Mouse (Mus musculus): Measurements from ENCODE around the gene Suclg1. TPM values are rescaled to one million over a fixed set of nuclear protein-coding genes. Genes with fewer than 3 reads are reported as not detected.

Gene Suclg1
- total RNA-seq, 2 experiments from 2014 or later: 325 to 363 TPM

DNA sequence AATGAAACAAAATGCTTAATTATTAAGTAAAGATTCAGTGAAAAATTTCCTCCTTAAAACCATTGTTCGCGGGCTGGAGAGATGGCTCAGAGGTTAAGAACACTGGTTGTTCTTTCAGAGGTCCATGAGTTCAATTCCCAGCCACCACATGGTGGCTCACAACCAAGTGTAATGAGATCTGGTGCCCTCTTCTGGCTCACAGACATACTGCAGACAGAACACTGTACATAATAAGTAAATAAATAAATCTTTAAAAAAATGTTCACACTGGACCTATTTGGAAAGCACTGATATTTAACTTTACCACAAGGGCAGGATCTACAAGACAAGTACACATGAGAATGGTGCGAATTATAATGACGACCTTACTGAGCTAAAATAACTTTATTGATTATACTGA lies 730 bp upstream of the Suclg1 start:
- intact Hi-C loops (cut with DNase I): no loop called here

GRCm38 (mm10) chr6:73249049-73249422 lies 854 bp downstream of the Suclg1 start:
- intact Hi-C loops (cut with DNase I): no loop called here
- DNase-seq: no peak

More for the DNA sequence above, 730 bp upstream of the Suclg1 start:
- no peak for DNase-seq

- DNase-seq: no peak
- intact Hi-C loops (cut with DNase I): no loop called here
Measured at GRCm38 (mm10) chr6:73249851-73250250, 1.7 kb downstream of the Suclg1 start.

DNA sequence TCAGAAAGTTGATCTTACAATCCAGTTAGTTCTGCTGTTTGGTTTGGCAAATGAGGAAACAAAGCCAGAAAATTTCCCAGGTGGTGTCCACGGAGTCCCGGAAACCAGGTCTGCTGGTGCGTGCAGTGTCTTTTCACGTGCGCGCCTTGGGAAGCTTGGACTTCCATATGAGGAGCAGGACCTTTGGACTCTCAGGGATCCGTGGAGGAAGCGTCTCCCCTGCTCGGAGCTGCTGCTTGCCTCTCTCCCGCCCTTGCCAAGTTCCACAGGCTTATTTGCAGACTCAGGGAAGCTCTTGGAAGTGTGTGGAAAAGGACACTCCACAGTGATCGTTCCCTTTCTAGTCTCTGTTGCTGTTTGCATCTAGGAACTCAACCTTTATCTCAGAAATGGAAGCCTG lies 3.2 kb downstream of the Suclg1 start:
- no peak for DNase-seq
- intact Hi-C loops (cut with DNase I): no loop called here

GRCm38 (mm10) chr6:73252396-73252795 lies 4.2 kb downstream of the Suclg1 start:
- intact Hi-C loops (cut with DNase I): no loop called here
- no peak for DNase-seq

- DNase-seq: no peak
- intact Hi-C loops (cut with DNase I): no loop called here
Measured at GRCm38 (mm10) chr6:73253006-73253405, 4.8 kb downstream of the Suclg1 start.

GRCm38 (mm10) chr6:73253584-73253983 lies 5.4 kb downstream of the Suclg1 start:
- DNase-seq: no peak
- intact Hi-C loops (cut with DNase I): no loop called here

DNA sequence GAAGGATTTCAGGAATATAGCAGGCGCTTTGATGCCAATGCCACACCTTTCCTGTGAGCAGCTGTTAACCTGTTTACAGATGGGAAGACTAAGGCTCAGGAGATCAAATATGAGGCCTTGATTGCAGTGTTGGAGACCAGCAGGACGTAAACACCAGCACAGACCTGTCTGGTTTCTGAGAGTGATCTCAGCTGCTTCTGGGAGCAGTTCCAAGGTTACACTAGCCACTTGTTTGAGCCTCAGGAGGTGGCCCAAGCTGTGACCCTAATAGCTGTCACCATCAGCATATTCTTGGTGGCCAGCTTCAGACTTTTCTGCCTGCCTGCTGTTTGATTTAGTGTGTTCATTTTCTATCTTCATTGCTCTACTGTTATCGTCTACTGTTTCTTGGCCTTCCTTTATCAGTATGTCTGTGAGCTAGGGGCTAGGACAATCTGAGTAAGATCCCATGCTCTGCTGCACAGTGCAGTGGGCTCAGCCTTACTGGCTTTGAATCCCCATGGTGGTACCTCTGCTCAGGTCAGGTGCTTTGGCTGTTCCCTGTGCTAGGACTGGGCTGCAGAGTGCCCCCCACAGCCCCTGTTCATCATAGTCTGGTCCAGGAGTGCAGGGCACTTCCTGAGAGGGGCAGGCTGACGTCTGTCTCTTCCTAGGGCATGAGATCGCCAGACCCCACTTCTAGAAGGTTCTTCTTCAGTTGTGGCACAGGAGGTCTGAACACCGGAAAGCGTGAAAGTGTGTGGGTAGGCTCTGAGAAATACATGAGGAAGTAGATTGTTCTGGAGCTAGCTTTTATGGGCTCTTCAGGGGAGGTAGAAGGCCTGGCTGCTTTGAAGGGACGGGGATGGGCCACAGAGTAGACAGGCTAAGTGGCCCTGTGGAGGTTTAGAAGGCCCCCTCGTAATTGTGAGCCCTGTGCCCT lies 6.4 kb downstream of the Suclg1 start:
- intact Hi-C loops (cut with DNase I): no loop called here
- no peak for DNase-seq

- DNase-seq: no peak
Measured at GRCm38 (mm10) chr6:73257068-73257467, 8.9 kb downstream of the Suclg1 start.

DNA sequence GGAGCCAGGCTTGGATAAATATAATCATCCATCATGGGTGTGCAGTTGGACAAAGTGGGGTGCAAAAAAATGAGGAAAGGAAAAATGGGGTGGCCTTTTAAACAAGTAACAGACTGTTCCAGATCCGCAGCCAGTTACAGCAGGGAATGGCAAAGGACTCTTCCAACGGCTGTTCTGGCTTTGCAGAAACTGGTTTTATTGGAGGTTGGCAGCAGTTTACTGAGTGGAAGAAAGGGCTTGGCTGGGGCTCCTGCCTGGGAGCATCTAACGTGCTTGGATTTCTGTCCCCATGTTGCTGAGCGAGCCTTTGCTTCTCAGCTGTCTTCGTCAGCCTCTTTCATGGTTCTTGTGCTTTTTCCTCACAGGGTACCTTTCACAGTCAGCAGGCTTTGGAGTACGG lies 11.9 kb downstream of the Suclg1 start:
- intact Hi-C loops (cut with DNase I): no loop called here

More at GRCm38 (mm10) chr6:73257068-73257467, 8.9 kb downstream of the Suclg1 start:
- intact Hi-C loops (cut with DNase I): no loop called here

DNA sequence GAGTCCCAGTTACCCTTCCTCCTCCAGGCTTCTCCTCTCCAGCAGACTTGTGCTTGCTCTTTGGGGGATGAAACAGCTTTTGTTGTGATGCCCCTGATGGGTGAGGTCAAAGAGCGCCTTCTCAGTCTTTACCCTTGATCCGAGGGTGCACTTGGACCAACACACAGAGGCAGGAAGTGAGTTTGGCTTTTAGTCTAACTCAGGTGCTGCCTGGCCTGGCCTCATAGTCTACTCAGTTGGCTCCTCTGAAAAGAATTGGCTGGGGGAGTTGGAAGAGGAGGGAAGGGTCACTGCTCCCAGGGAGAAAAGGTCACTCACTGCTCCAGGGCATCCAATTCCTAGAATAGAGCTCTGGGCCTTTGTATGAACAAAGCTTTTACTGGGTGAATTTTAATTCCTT lies 16.6 kb downstream of the Suclg1 start:
- no peak for DNase-seq
- intact Hi-C loops (cut with DNase I): no loop called here

More for the DNA sequence above, 11.9 kb downstream of the Suclg1 start:
- DNase-seq: no peak

GRCm38 (mm10) chr6:73267738-73268311 lies 19.6 kb downstream of the Suclg1 start:
- intact Hi-C loops (cut with DNase I): no loop called here
- DNase-seq: no peak

- no peak for DNase-seq
- intact Hi-C loops (cut with DNase I): no loop called here
Measured at GRCm38 (mm10) chr6:73269374-73269773, 21.2 kb downstream of the Suclg1 start.

DNA sequence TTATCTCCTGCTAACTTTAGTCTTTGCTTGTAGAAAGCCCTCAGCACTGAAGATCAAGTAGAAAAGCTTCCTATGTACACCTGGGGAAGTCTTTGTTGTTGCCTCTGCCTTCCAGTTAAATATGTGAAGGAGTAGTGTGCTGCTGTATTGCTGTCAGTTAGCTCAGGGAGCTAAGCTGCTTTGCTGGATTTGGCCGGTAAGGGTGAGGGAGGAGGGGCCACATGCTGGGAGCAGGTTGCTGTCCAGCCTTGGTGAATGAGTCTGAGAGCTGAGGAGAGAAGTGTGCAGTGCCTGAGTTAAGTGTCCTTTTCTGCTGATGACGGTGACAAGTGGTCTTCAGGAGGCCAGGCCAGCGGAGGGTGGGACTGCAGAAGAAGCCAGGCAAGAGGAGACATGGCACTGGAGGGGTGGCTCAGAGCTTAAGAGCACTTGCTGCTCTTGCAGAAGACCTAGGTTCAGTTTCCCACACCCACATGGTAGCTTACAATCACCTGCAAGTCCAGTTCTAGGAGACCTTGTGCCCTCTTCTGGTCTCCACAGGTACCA lies 23.4 kb downstream of the Suclg1 start:
- intact Hi-C loops (cut with DNase I): no loop called here
- DNase-seq: no peak

- intact Hi-C loops (cut with DNase I): no loop called here
- DNase-seq: no peak
Measured at GRCm38 (mm10) chr6:73275002-73275401, 26.8 kb downstream of the Suclg1 start.

DNA sequence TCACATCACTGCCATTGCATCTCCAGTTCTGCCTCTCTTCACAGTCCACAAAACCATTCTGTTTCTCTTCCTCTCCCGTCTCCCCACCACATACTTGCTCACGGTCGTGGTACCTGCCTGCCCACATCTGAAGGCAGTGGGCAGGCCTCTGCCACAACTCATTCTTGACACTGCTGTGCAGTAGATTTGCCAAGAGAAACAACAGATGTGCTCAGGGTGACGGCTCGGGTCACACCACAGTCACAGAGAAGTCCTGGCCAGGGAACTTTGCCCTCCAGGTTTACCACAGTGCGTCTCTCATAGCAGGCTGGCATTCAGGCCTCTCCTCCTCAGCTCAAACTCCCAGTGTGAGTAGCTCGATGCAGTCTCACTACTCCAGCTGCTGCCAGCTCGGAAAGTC lies 31.5 kb downstream of the Suclg1 start:
- intact Hi-C loops (cut with DNase I): no loop called here
- no peak for DNase-seq

- no peak for DNase-seq
- intact Hi-C loops (cut with DNase I): no loop called here
Measured at GRCm38 (mm10) chr6:73280546-73281115, 32.4 kb downstream of the Suclg1 start.

DNA sequence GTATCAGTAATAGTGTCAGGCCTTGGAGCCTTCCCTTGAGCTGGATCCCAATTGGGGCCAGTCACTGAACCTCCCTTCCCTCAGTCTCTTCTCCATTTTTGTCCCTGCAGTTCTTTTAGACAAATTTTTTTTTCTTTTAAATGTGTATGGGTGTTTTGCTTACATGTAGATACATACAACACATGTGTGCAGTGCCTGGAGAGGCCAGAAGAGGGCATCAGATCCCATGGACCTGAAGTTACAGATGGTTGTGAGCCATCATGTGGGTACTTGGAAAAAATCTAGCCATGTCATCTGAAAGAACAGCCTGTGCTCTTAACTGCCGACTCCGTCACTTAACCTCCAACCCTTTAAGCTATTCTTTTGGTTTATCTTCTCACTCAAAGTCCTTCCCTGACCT lies 38.1 kb downstream of the Suclg1 start:
- DNase-seq: no peak
- intact Hi-C loops (cut with DNase I): no loop called here

- intact Hi-C loops (cut with DNase I): no loop called here
- DNase-seq: no peak
Measured at GRCm38 (mm10) chr6:73306837-73307236, 58.7 kb downstream of the Suclg1 start.

DNA sequence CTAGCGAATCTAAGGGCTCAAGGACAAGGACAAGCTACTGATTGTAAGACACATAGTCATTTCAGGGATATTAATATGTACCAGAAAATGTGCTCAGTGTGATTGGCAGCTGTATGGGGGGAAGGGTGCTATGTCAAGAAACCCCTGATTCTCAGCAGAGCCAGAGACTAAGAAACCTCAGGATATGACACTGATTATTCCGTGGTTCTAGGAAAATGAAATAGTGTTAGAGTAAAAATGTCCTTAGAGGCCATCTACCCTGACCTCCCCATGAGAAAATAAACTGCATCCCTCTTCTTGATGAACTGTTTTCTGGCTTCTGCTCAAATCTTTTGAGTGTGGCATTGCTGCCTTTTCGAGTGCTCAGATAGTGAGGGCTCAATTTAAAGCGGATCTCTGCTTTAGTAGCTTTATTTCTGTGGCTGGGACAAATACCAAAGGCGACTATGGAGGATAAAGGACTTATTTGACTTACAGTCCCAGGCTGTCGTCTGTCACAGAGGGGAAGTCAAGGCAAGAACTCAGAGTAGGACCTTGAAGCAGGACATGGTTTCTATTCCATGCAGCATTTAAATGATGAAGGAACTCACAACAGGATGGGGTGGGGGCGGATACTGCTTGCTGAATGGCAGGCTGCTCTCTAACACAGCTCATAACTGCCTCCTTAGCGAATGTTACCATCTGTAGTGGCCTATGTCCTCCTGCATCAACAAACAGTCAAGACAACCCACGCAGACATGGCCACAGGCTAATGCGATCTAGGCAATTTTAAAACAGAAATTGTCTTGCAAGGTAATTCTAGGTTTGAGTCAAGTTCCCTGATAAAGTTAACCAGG lies 60.7 kb downstream of the Suclg1 start:
- intact Hi-C loops (cut with DNase I): no loop called here

DNA sequence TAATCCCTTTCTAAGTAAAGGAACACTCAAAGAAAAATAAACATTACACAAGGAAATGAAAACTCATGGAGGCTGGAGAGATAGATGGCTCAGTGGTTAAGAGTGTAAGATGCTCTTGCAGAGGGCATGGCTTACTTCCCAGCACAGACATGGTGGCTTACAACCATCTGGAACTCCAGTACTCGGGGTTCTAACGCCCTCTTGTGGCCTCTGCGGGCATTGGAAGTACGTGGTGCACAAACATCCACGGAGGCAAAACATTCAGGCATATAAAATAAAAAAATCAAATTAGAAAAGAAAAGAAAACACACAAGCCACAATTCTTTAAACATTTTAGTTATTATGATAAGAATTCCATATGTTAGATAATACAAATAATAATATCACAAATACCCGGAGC lies 63.2 kb downstream of the Suclg1 start:
- no peak for DNase-seq
- intact Hi-C loops (cut with DNase I): no loop called here

More for the DNA sequence above, 60.7 kb downstream of the Suclg1 start:
- DNase-seq: no peak
